Mouse (Mus musculus) bone marrow, adult 2 months (tissue): Measurements from ENCODE around the gene Itga9. TPM values are rescaled to one million over a fixed set of nuclear protein-coding genes. Genes with fewer than 3 reads are reported as not detected.

Experiments used
- H3K27ac ChIP-seq: fragments of 200-500 bp; 2 replicates; pipeline ENCODE4 v1.5.1; 2012; ENCODE audit warnings: low read depth, mild to moderate bottlenecking, control low read depth, inconsistent platforms, low read length; ENCODE audit not compliant: control insufficient read depth, poor library complexity, insufficient read depth
- H3K4me1 ChIP-seq: fragments of 200-500 bp; 2 replicates; pipeline ENCODE4 v1.6.1; 2011; ENCODE audit warnings: low read length; ENCODE audit not compliant: control insufficient read depth, insufficient read depth
- H3K4me3 ChIP-seq: fragments of 200-500 bp; replicated peaks from 2 replicates; pipeline ENCODE3; 2011; ENCODE audit warnings: mild to moderate bottlenecking, low read depth, low read length, control low read depth; ENCODE audit not compliant: control insufficient read depth
- CTCF ChIP-seq: fragments of 200-500 bp; IDR thresholded peaks from 2 replicates; pipeline ENCODE4 v1.5.1; 2011; ENCODE audit warnings: low read length, control low read depth; ENCODE audit not compliant: control insufficient read depth, insufficient read depth
- POLR2A ChIP-seq: fragments of 200-500 bp; IDR thresholded peaks from 2 replicates; pipeline ENCODE4 v1.6.1; 2011; ENCODE audit warnings: low read depth, mild to moderate bottlenecking, control low read depth, low read length, borderline replicate concordance; ENCODE audit not compliant: control insufficient read depth
- WGBS: fragments of 180-500 bp; shearing (Covaris S2); methylation state at CpG from one replicate; pipeline ENCODE4 v1.1.7; 2018; 5-methylcytosine and 5-hydroxymethylcytosine counted together
- polyA plus RNA-seq: library from polyadenylated mRNA; stranded (reverse); fragments of >200 nt; gene quantifications from 2 replicates; pipeline ENCODE4 v1.2.4, GENCODE M21; 2011; ENCODE audit warnings: low replicate concordance; ENCODE audit not compliant: missing spikeins, insufficient read depth, insufficient read length

Itga9 gene
- polyA plus RNA-seq, 1 experiment: 12.0 TPM

GRCm38 (mm10) chr9:118871089-118871488, 264.6 kb downstream of the Itga9 start:
- no peaks in the 10 kb centered on the region for H3K4me1 ChIP-seq
- TF ChIP-seq CTCF (peak; percentile 46; the same call in 1 of the 2 replicates), POLR2A (no peak)
- WGBS: 47% methylated on average over 4 of the region's 4 CpGs
- no peak overlapping the region for H3K27ac ChIP-seq
- H3K4me3 ChIP-seq: no peak overlapping the region

- 80% methylated on average over 12 of the region's 12 CpGs for WGBS
Observed at GRCm38 (mm10) chr9:118873031-118873430, 266.5 kb downstream of the Itga9 start.

GRCm38 (mm10) chr9:118873596-118873995, 267.1 kb downstream of the Itga9 start:
- no peaks in the 10 kb centered on the region for H3K4me1 ChIP-seq
- no peak overlapping the region for H3K27ac ChIP-seq
- TF ChIP-seq POLR2A: no peak
- TF ChIP-seq CTCF: no peak
- no peak overlapping the region for H3K4me3 ChIP-seq
- WGBS: 82% methylated on average over 3 of the region's 3 CpGs

More at GRCm38 (mm10) chr9:118873031-118873430, 266.5 kb downstream of the Itga9 start:
- Histone ChIP-seq H3K4me1 (no peaks in the 10 kb centered on the region), H3K4me3 (no peak overlapping the region), H3K27ac (no peak overlapping the region)
- TF ChIP-seq POLR2A: no peak
- TF ChIP-seq CTCF: no peak

GRCm38 (mm10) chr9:118875705-118876104, 269.2 kb downstream of the Itga9 start:
- Histone ChIP-seq H3K4me1 (no peaks in the 10 kb centered on the region), H3K4me3 (no peak overlapping the region), H3K27ac (no peak overlapping the region)
- 64% methylated on average over 4 of the region's 4 CpGs for WGBS
- TF ChIP-seq POLR2A (no peak), CTCF (no peak)

- TF ChIP-seq CTCF (no peak), POLR2A (no peak)
- 21% methylated on average over 10 of the region's 10 CpGs for WGBS
- Histone ChIP-seq H3K4me1 (no peaks in the 10 kb centered on the region), H3K4me3 (no peak overlapping the region), H3K27ac (no peak overlapping the region)
Observed at GRCm38 (mm10) chr9:118876902-118877301, 270.4 kb downstream of the Itga9 start.

GRCm38 (mm10) chr9:118877365-118878008, 271.0 kb downstream of the Itga9 start:
- no peaks in the 10 kb centered on the region for H3K4me1 ChIP-seq
- no peak overlapping the region for H3K4me3 ChIP-seq
- no peak for TF ChIP-seq CTCF
- TF ChIP-seq POLR2A: no peak
- WGBS: 73% methylated on average over 7 of the region's 7 CpGs
- no peak overlapping the region for H3K27ac ChIP-seq

GRCm38 (mm10) chr9:118878596-118878995, 272.1 kb downstream of the Itga9 start:
- H3K27ac ChIP-seq: no peak overlapping the region
- no peaks in the 10 kb centered on the region for H3K4me1 ChIP-seq
- no peak for TF ChIP-seq POLR2A
- no peak for TF ChIP-seq CTCF
- WGBS: 87% methylated on average over 11 of the region's 11 CpGs
- H3K4me3 ChIP-seq: no peak overlapping the region

GRCm38 (mm10) chr9:118881281-118881945, 274.9 kb downstream of the Itga9 start:
- H3K4me1 ChIP-seq: no peaks in the 10 kb centered on the region
- no peak overlapping the region for H3K27ac ChIP-seq
- WGBS: 64% methylated on average over 7 of the region's 7 CpGs
- H3K4me3 ChIP-seq: no peak overlapping the region
- TF ChIP-seq CTCF: peak; percentile 62
- TF ChIP-seq POLR2A: no peak

- Histone ChIP-seq H3K4me1 (no peaks in the 10 kb centered on the region), H3K4me3 (no peak overlapping the region), H3K27ac (no peak overlapping the region)
- TF ChIP-seq POLR2A (no peak), CTCF (no peak)
- WGBS: 82% methylated on average over 6 of the region's 6 CpGs
Observed at GRCm38 (mm10) chr9:118881946-118882284, 275.4 kb downstream of the Itga9 start.
